Mouse (Mus musculus) testis, adult 2 months (tissue): ENCODE measurements at regions not wholly inside any gene's neighbourhood (a gene's known extent, or its start where the extent isn't known, plus 50 kb on each side); places are given as distances from the start of the nearest gene placed in this dataset.

Experiments used
- H3K27ac ChIP-seq: fragments of 200-500 bp; 2 replicates; pipeline ENCODE4 v1.5.1; 2012; ENCODE audit warnings: low read depth, low read length; ENCODE audit not compliant: control insufficient read depth, insufficient read depth
- H3K27me3 ChIP-seq: fragments of 200-500 bp; 2 replicates; pipeline ENCODE4 v1.6.1; 2012; ENCODE audit warnings: mild to moderate bottlenecking, low read length, moderate library complexity; ENCODE audit not compliant: control insufficient read depth, insufficient read depth
- H3K36me3 ChIP-seq: fragments of 200-500 bp; 2 replicates; pipeline ENCODE4 v1.6.1; 2012; ENCODE audit warnings: mild to moderate bottlenecking, low read length; ENCODE audit not compliant: control insufficient read depth, insufficient read depth
- H3K4me1 ChIP-seq: fragments of 200-500 bp; 2 replicates; pipeline ENCODE4 v1.6.1; 2012; ENCODE audit warnings: low read length; ENCODE audit not compliant: control insufficient read depth, insufficient read depth
- H3K4me3 ChIP-seq: fragments of 200-500 bp; 2 replicates; pipeline ENCODE4 v1.5.1; 2012; ENCODE audit warnings: low read depth, mild to moderate bottlenecking, low read length, moderate library complexity, mixed read lengths; ENCODE audit not compliant: control insufficient read depth
- CTCF ChIP-seq: fragments of 200-500 bp; IDR thresholded peaks from 2 replicates; pipeline ENCODE4 v1.5.1; 2012; ENCODE audit warnings: low read depth, mild to moderate bottlenecking, inconsistent platforms, low read length, moderate library complexity; ENCODE audit not compliant: control insufficient read depth, insufficient read depth, insufficient replicate concordance
- POLR2A ChIP-seq: fragments of 200-500 bp; IDR thresholded peaks from 2 replicates; pipeline ENCODE4 v1.6.1; 2012; ENCODE audit warnings: low read depth, mild to moderate bottlenecking, inconsistent platforms, low read length, moderate library complexity; ENCODE audit not compliant: control insufficient read depth

- Histone ChIP-seq H3K27me3 (no peaks in the 10 kb centered on the region), H3K4me3 (no peak overlapping the region), H3K36me3 (no peaks in the 10 kb centered on the region), H3K4me1 (peaks cover 2% of the 10 kb centered on the region; the same call in 1 of the 2 replicates), H3K27ac (no peak overlapping the region)
- TF ChIP-seq POLR2A (no peak), CTCF (no peak)
These were observed 217.0 kb downstream of the Sox9 start for GRCm38 (mm10) chr11:112998777-112999583.

GRCm38 (mm10) chr11:113001071-113001470 is 219.0 kb downstream of the Sox9 start:
- no peaks in the 10 kb centered on the region for H3K27me3 ChIP-seq
- H3K4me1 ChIP-seq, result peaks cover 2% of the 10 kb centered on the region
- H3K4me3 ChIP-seq, result no peak overlapping the region
- no peaks in the 10 kb centered on the region for H3K36me3 ChIP-seq
- no peak overlapping the region for H3K27ac ChIP-seq
- TF ChIP-seq POLR2A (no peak), CTCF (no peak)

GRCm38 (mm10) chr11:113005895-113006294 is 223.9 kb downstream of the Sox9 start:
- Histone ChIP-seq H3K4me1 (no peaks in the 10 kb centered on the region; the same call in 1 of the 2 replicates), H3K36me3 (no peaks in the 10 kb centered on the region), H3K27ac (no peak overlapping the region), H3K4me3 (no peak overlapping the region), H3K27me3 (no peaks in the 10 kb centered on the region)
- TF ChIP-seq CTCF (no peak), POLR2A (no peak)

GRCm38 (mm10) chr11:113008521-113008920 is 226.5 kb downstream of the Sox9 start:
- no peaks in the 10 kb centered on the region; the same call in 1 of the 2 replicates for H3K4me1 ChIP-seq
- H3K27me3 ChIP-seq, result no peaks in the 10 kb centered on the region
- H3K27ac ChIP-seq, result no peak overlapping the region
- TF ChIP-seq POLR2A (no peak), CTCF (no peak)
- H3K36me3 ChIP-seq, result no peaks in the 10 kb centered on the region
- no peak overlapping the region for H3K4me3 ChIP-seq

- Histone ChIP-seq H3K36me3 (no peaks in the 10 kb centered on the region), H3K4me3 (no peak overlapping the region), H3K27ac (no peak overlapping the region), H3K27me3 (no peaks in the 10 kb centered on the region), H3K4me1 (no peaks in the 10 kb centered on the region; the same call in 1 of the 2 replicates)
- TF ChIP-seq POLR2A (no peak), CTCF (no peak)
These were observed 227.4 kb downstream of the Sox9 start for GRCm38 (mm10) chr11:113009376-113009775.

- H3K4me1 ChIP-seq, result no peaks in the 10 kb centered on the region; the same call in 1 of the 2 replicates
- H3K27me3 ChIP-seq, result no peaks in the 10 kb centered on the region
- H3K36me3 ChIP-seq, result no peaks in the 10 kb centered on the region
- no peak overlapping the region for H3K27ac ChIP-seq
- H3K4me3 ChIP-seq, result no peak overlapping the region
- TF ChIP-seq POLR2A, result no peak
- no peak for TF ChIP-seq CTCF
These were observed 228.9 kb downstream of the Sox9 start for GRCm38 (mm10) chr11:113010906-113011305.

- Histone ChIP-seq H3K4me1 (no peaks in the 10 kb centered on the region), H3K4me3 (no peak overlapping the region), H3K27me3 (no peaks in the 10 kb centered on the region), H3K36me3 (no peaks in the 10 kb centered on the region), H3K27ac (no peak overlapping the region)
- TF ChIP-seq CTCF (no peak), POLR2A (no peak)
These were observed 232.4 kb downstream of the Sox9 start for GRCm38 (mm10) chr11:113014186-113015010.
